Mouse (Mus musculus): ENCODE measurements around the gene Plekha8.

DNA sequence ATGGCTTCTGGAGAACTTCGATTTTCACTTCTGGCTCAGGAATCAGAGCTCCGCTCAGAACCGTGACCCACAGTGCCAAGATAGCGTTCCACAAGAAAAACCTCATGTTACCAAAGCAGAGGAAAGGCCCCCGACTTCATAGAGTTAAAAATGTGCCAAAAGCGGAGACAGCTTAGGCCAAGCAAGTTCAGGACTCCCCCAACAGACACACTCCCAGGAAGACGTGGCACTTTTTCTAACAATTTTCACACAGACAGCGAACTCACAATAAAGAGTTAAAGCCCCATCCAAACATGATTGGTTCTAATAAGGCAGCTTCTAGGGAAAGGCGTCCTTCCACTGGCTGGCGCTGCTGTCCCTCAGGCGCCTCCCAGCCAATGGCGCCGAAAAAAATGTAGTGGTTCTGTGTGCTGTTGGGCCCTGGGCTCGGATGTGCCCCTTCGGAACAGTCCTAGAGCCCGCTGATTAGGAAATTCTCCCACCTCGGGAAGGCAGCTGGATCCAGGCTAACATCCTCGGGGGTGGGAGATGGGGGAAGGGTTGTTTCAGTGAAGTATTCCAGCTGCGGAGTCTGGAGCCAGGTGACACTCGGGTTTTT lies 1.9 kb upstream of the Plekha8 start:
- TF ChIP-seq POLR2A (IDR thresholded peaks at IDR 0.05; ENCODE audit: borderline replicate concordance, control insufficient read depth, low read depth, low read length), result no peak
- no peak for TF ChIP-seq CTCF (IDR thresholded peaks at IDR 0.05; ENCODE audit: control insufficient read depth, insufficient read depth, low read length)

Measured in bone marrow, adult 2 months (tissue).